Mouse (Mus musculus) kidney, adult 18-20 months (tissue): ENCODE data around the gene Cntn5.

Experiments
- DNase-seq: peaks from one replicate; pipeline ENCODE4 v3.0.0; 2021

The Cntn5 gene

DNA sequence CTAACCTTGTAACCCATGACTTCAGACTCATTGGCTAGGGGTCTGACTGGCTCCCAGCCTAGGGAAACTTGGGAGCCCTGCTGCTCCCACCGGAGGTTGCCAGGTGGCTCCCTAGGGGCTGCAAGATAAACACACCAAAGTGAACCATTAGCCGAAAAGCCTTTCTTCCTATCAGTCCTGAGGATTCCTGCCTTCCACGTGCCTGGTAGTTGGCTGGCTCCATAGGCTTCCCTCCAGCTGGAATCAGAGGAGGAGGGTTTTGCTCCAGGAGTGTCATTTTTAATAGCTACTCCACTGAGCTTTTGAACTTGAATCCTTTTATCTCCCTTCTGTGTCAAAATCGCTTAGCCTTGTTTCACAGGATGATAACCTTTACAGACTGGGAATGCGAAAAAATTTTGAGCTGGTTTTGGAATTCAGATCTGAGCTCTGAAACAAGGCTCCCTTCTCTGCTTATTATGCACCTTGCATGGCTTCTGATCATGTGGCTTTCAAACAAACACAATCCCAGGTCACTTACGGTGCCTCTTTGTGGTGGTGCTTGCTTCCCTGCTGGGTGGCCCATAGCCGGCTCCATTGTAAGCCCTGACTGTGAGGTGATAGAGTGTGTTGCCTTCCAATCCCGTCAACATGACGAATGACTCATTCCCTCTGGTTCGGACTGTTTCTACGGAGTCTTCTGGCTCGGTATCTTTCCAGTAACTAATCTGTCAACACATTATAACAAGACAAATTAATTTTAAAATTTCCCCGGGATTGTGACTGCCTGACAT lies 1231.1 kb downstream of the Cntn5 start:
- no peak for DNase-seq

DNA sequence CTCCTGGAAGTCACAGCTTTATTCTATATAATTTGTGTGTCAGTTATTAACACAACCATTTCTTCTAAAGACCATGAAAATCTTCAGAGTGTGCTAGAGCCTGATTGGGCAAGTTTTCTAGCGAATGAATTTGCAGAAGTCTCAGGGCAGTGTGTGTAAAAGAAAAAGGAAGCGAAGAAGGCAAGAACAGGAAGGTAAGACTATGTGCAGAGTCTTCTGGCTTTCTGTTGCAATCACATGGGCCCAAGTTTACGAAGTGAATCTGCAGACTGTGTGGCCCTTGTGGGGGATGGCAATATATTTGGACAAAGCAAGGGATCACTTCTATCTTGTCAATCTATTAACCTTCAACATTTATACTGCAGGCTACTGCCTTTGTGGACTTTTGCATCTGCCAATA lies 1251.1 kb downstream of the Cntn5 start:
- DNase-seq: no peak

GRCm38 (mm10) chr9:9647361-9647760 lies 1257.2 kb downstream of the Cntn5 start:
- DNase-seq: no peak

DNA sequence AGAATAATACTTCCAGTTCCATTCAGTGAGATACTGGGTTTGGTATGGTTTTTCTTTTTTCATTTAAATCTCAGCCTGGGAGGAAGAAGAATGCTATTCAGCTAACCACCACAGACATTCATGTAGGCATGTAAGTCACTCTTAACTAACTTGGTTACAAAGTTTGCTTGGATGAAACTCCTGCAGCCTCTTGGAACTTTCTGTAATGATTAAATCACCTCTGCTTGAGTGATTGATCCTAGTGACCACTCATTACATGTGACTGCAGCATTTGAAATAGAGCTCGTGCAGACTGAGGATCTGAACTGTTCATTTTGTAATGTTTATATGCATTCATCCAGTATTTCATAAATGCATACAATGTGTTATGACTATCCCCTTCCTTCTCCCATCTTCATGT lies 1258.3 kb downstream of the Cntn5 start:
- DNase-seq: no peak
